Mouse (Mus musculus) adrenal gland, postnatal 4 days (tissue): ENCODE results near the gene Ifnar2. TPM values are rescaled to one million over a fixed set of nuclear protein-coding genes. Genes with fewer than 3 reads are reported as not detected.
"Not testable (repeated sequence)": the region's sequence is repeated elsewhere in the genome, so short reads cannot be mapped to it uniquely, and the experiment has no call there.

Experiments used
- DNase-seq, 2 experiments: peaks; one replicate each; pipeline ENCODE4 v3.0.0; 2021 to 2022; ENCODE audit warnings: low spot score in 2 of 2, mixed read lengths in 2 of 2
- total RNA-seq, 2 experiments: library from RNA; stranded (reverse); gene quantifications; 2 replicates each; pipeline ENCODE4 v1.2.3; 2021

Ifnar2 gene
- total RNA-seq, 2 experiments from 2014 or later, result 68.7 to 72.6 TPM

GRCm38 (mm10) chr16:91416357-91416756 is 43.8 kb downstream of the Ifnar2 start:
- DNase-seq, result no peak

GRCm38 (mm10) chr16:91416938-91417337 is 44.4 kb downstream of the Ifnar2 start:
- no peak for DNase-seq

- no peak for DNase-seq
These were observed 45.9 kb downstream of the Ifnar2 start for GRCm38 (mm10) chr16:91418531-91418930.

- no peak for DNase-seq
These were observed 53.2 kb downstream of the Ifnar2 start for GRCm38 (mm10) chr16:91425816-91426215.

- DNase-seq, result no peak
These were observed 54.0 kb downstream of the Ifnar2 start for GRCm38 (mm10) chr16:91426586-91426985.

GRCm38 (mm10) chr16:91427461-91427860 is 54.9 kb downstream of the Ifnar2 start:
- no peak for DNase-seq

- DNase-seq, result no peak
These were observed 55.8 kb downstream of the Ifnar2 start for GRCm38 (mm10) chr16:91428259-91428865.

GRCm38 (mm10) chr16:91432720-91433328 is 60.2 kb downstream of the Ifnar2 start:
- no peak for DNase-seq

- DNase-seq, result no peak
These were observed 60.8 kb downstream of the Ifnar2 start for GRCm38 (mm10) chr16:91433329-91433933.

GRCm38 (mm10) chr16:91434119-91434518 is 61.5 kb downstream of the Ifnar2 start:
- no peak for DNase-seq

GRCm38 (mm10) chr16:91438081-91438480 is 65.5 kb downstream of the Ifnar2 start:
- DNase-seq, result no peak

- not testable (repeated sequence) for DNase-seq
These were observed 66.0 kb downstream of the Ifnar2 start for GRCm38 (mm10) chr16:91438599-91438998.

GRCm38 (mm10) chr16:91441366-91441765 is 68.8 kb downstream of the Ifnar2 start:
- no peak for DNase-seq

GRCm38 (mm10) chr16:91441811-91442240 is 69.2 kb downstream of the Ifnar2 start:
- no peak for DNase-seq

GRCm38 (mm10) chr16:91442446-91442845 is 69.9 kb downstream of the Ifnar2 start:
- DNase-seq, result no peak

GRCm38 (mm10) chr16:91443211-91443611 is 70.6 kb downstream of the Ifnar2 start:
- no peak for DNase-seq

GRCm38 (mm10) chr16:91444847-91445246 is 72.3 kb downstream of the Ifnar2 start:
- no peak for DNase-seq

- no peak for DNase-seq
These were observed 73.0 kb downstream of the Ifnar2 start for GRCm38 (mm10) chr16:91445566-91445965.

- DNase-seq, result no peak
These were observed 74.4 kb downstream of the Ifnar2 start for GRCm38 (mm10) chr16:91446778-91447511.

GRCm38 (mm10) chr16:91447512-91447900 is 74.9 kb downstream of the Ifnar2 start:
- DNase-seq, result no peak

GRCm38 (mm10) chr16:91448088-91448487 is 75.5 kb downstream of the Ifnar2 start:
- no peak for DNase-seq

GRCm38 (mm10) chr16:91448895-91449294 is 76.3 kb downstream of the Ifnar2 start:
- no peak for DNase-seq
